Mouse (Mus musculus): ENCODE data around the gene Mmp2. TPM values are rescaled to one million over a fixed set of nuclear protein-coding genes. Genes with fewer than 3 reads are reported as not detected.
"Not testable (repeated sequence)": the region's sequence is repeated elsewhere in the genome, so short reads cannot be mapped to it uniquely, and the experiment has no call there.

Mmp2 gene
- 34.0 and 48.7 TPM in 2 replicates for polyA plus RNA-seq (2015; fragmentation: Nextera tagmentation; extraction: Ambion mirVana)

DNA sequence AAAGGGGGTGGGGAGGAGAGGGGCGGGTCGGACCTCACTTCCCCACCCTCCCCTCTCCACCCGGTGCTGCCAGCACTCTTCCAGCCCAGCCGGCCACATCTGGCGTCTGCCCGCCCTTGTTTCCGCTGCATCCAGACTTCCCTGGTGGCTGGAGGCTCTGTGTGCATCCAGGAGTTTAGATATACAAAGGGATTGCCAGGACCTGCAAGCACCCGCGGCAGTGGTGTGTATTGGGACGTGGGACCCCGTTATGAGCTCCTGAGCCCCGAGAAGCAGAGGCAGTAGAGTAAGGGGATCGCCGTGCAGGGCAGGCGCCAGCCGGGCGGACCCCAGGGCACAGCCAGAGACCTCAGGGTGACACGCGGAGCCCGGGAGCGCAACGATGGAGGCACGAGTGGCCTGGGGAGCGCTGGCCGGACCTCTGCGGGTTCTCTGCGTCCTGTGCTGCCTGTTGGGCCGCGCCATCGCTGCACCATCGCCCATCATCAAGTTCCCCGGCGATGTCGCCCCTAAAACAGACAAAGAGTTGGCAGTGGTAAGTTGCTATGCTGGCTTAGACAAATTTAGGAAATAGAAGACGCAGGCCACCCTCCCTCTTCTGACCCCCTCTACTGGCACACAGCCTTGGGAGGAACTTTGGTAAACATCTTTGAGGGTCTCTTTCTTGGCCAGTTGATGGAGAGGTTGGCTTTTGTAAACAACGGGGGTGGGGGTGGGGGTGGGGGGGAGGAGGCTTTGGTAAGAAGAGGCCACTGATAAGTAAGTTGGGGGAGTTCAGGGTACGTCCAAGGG is at the start of gene Mmp2:
Gene Mmp2, plus strand, starts transcription at position 49 of the 792 bp plus-strand sequence.
- Histone ChIP-seq H3K4me3 (replicated peaks) (peak within 1 kb of the TSS; percentile 47), H3K9ac (replicated peaks) (peak within 1 kb of the TSS; percentile 59), H3K36me3 (no peaks in the 10 kb centered on the region), H3K9me3 (replicated peaks) (no peaks in the 10 kb centered on the region), H3K4me1 (peaks cover 20% of the 10 kb centered on the region), H3K4me2 (peak within 1 kb of the TSS; percentile 88), H3K27ac (replicated peaks) (peak within 1 kb of the TSS; percentile 56), H3K27me3 (replicated peaks) (peaks cover 20% of the 10 kb centered on the region; the same call in 1 of the 2 replicates)
- WGBS: 2% methylated on average over 36 of the region's 37 CpGs
- ATAC-seq (ENCODE audit: low FRiP score): no peak

- peaks cover under 1% of the 10 kb centered on the region; the same call in 1 of the 2 replicates for H3K9me3 ChIP-seq (replicated peaks)
- H3K36me3 ChIP-seq: no peaks in the 10 kb centered on the region
Observed at GRCm38 (mm10) chr8:92780976-92781375, 46.1 kb upstream of the Mmp2 start.

DNA sequence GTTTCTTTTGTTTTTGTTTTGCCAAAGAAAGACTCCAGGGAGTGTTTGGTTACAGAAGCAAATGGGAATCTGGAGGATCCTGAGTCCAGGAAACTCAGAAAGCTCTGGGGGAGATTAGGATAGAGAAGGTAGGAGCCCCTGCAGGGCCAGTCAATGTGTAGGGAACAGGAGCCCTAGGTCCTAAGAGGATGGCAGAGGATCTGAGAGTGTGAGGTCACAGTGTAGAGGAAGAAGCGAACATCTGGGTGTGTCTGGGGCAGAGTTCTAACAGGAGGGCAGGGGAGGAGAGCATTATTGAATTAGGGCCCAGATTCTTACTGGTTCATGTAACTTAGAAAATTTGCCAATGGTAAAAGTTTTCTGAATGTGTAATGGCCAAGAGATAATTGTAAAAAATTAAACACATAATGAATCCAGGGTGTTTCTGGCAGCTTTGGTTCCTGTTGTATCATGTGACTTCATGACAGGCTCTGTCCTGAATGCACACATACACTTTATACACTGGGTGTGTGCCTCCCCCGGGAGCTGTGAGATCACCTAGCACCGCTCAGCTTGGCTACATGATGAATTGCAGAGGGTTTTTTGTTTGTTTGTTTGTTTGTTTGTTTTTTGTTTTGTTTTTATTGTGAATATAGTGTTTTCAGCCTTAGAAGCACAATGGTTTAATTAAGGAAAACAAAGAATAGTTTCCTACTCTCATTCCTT is 43.0 kb upstream of the Mmp2 start:
- no peaks in the 10 kb centered on the region; the same call in 1 of the 2 replicates for H3K27me3 ChIP-seq (replicated peaks)
- no peaks in the 10 kb centered on the region for H3K4me1 ChIP-seq
- H3K9ac ChIP-seq (replicated peaks): no peak overlapping the region
- 77% methylated on average over 3 of the region's 3 CpGs for WGBS
- H3K36me3 ChIP-seq: no peaks in the 10 kb centered on the region
- no peak overlapping the region for H3K27ac ChIP-seq (replicated peaks)
- no peak for ATAC-seq (ENCODE audit: low FRiP score)
- H3K4me2 ChIP-seq: no peak overlapping the region
- H3K9me3 ChIP-seq (replicated peaks): peaks cover 4% of the 10 kb centered on the region; the same call in 1 of the 2 replicates
- H3K4me3 ChIP-seq (replicated peaks): no peak overlapping the region

More at GRCm38 (mm10) chr8:92780976-92781375, 46.1 kb upstream of the Mmp2 start:
- Histone ChIP-seq H3K9ac (replicated peaks) (no peak overlapping the region), H3K27me3 (replicated peaks) (no peaks in the 10 kb centered on the region), H3K27ac (replicated peaks) (no peak overlapping the region), H3K4me1 (no peaks in the 10 kb centered on the region; the same call in 1 of the 2 replicates), H3K4me3 (replicated peaks) (no peak overlapping the region), H3K4me2 (no peak overlapping the region)
- 62% methylated on average over 3 of the region's 3 CpGs for WGBS
- no peak for ATAC-seq (ENCODE audit: low FRiP score)

GRCm38 (mm10) chr8:92790835-92791234 is 36.3 kb upstream of the Mmp2 start:
- no peak overlapping the region for H3K27ac ChIP-seq (replicated peaks)
- no peak overlapping the region for H3K9ac ChIP-seq (replicated peaks)
- 81% methylated on average over 3 of the region's 3 CpGs for WGBS
- ATAC-seq (ENCODE audit: low FRiP score): no peak
- no peaks in the 10 kb centered on the region for H3K4me1 ChIP-seq
- H3K4me3 ChIP-seq (replicated peaks): no peak overlapping the region
- no peak overlapping the region for H3K4me2 ChIP-seq
- no peaks in the 10 kb centered on the region for H3K36me3 ChIP-seq
- no peaks in the 10 kb centered on the region; the same call in 1 of the 2 replicates for H3K27me3 ChIP-seq (replicated peaks)
- H3K9me3 ChIP-seq (replicated peaks): peaks cover 4% of the 10 kb centered on the region; the same call in 1 of the 2 replicates

- H3K36me3 ChIP-seq; H3K4me1 ChIP-seq; H3K27me3 ChIP-seq (replicated peaks); ATAC-seq (ENCODE audit: low FRiP score); H3K9ac ChIP-seq (replicated peaks); H3K4me2 ChIP-seq; H3K27ac ChIP-seq (replicated peaks); H3K4me3 ChIP-seq (replicated peaks); H3K9me3 ChIP-seq (replicated peaks): not testable (repeated sequence)
- 84% methylated on average over 2 of the region's 2 CpGs for WGBS
Observed at GRCm38 (mm10) chr8:92791999-92792398, 35.1 kb upstream of the Mmp2 start.

GRCm38 (mm10) chr8:92793852-92794580 is 33.1 kb upstream of the Mmp2 start:
- Histone ChIP-seq H3K27me3 (replicated peaks) (no peaks in the 10 kb centered on the region; the same call in 1 of the 2 replicates), H3K27ac (replicated peaks) (no peak overlapping the region), H3K4me3 (replicated peaks) (no peak overlapping the region), H3K4me2 (no peak overlapping the region), H3K36me3 (no peaks in the 10 kb centered on the region), H3K9me3 (replicated peaks) (no peaks in the 10 kb centered on the region), H3K9ac (replicated peaks) (no peak overlapping the region), H3K4me1 (no peaks in the 10 kb centered on the region)
- no peak for ATAC-seq (ENCODE audit: low FRiP score)
- 85% methylated on average over 14 of the region's 14 CpGs for WGBS

GRCm38 (mm10) chr8:92797527-92797931 is 29.6 kb upstream of the Mmp2 start:
- Histone ChIP-seq H3K4me3 (replicated peaks) (no peak overlapping the region), H3K9ac (replicated peaks) (no peak overlapping the region), H3K36me3 (no peaks in the 10 kb centered on the region), H3K27me3 (replicated peaks) (0 out of 2 replicates have a peak, but pooled peaks cover 5% of the 10 kb centered on the region), H3K4me1 (no peaks in the 10 kb centered on the region), H3K4me2 (no peak overlapping the region), H3K27ac (replicated peaks) (no peak overlapping the region), H3K9me3 (replicated peaks) (no peaks in the 10 kb centered on the region)
- no peak for ATAC-seq (ENCODE audit: low FRiP score)
- 55% methylated on average over 7 of the region's 7 CpGs for WGBS

GRCm38 (mm10) chr8:92799406-92799805 is 27.7 kb upstream of the Mmp2 start:
- no peak overlapping the region for H3K9ac ChIP-seq (replicated peaks)
- ATAC-seq (ENCODE audit: low FRiP score): no peak
- no peak overlapping the region for H3K4me3 ChIP-seq (replicated peaks)
- H3K36me3 ChIP-seq: no peaks in the 10 kb centered on the region
- H3K27ac ChIP-seq (replicated peaks): no peak overlapping the region
- no peaks in the 10 kb centered on the region for H3K9me3 ChIP-seq (replicated peaks)
- no peak overlapping the region for H3K4me2 ChIP-seq
- H3K27me3 ChIP-seq (replicated peaks): 0 out of 2 replicates have a peak, but pooled peaks cover 5% of the 10 kb centered on the region
- H3K4me1 ChIP-seq: no peaks in the 10 kb centered on the region
- 92% methylated on average over 11 of the region's 11 CpGs for WGBS

GRCm38 (mm10) chr8:92801231-92801630 is 25.9 kb upstream of the Mmp2 start:
- Histone ChIP-seq H3K4me2 (no peak overlapping the region), H3K4me1 (no peaks in the 10 kb centered on the region), H3K9me3 (replicated peaks) (no peaks in the 10 kb centered on the region), H3K27me3 (replicated peaks) (0 out of 2 replicates have a peak, but pooled peaks cover 5% of the 10 kb centered on the region), H3K4me3 (replicated peaks) (no peak overlapping the region), H3K36me3 (no peaks in the 10 kb centered on the region), H3K9ac (replicated peaks) (no peak overlapping the region), H3K27ac (replicated peaks) (no peak overlapping the region)
- ATAC-seq (ENCODE audit: low FRiP score): no peak
- WGBS: 67% methylated on average over 8 of the region's 8 CpGs

DNA sequence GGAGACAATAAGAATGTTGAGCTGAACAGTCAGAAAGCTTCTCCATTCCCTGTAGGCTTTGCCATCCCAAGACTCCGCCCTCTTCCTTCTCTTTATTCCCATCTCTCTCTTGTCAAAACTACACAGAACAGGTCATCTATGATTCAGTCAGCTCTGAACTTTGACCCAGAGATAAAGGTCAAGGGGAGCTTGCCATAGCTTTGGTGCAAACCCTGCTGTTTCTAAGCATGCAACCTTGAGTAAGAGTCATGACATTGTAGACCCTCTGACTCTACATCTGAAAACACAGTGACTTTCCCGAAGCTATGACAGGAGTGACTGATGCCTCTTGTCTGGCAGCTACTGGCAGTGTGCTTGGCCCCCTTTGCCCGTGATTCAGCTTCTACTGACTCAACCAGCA is 24.5 kb upstream of the Mmp2 start:
- H3K27ac ChIP-seq (replicated peaks): no peak overlapping the region
- no peak overlapping the region for H3K4me3 ChIP-seq (replicated peaks)
- 0 out of 2 replicates have a peak, but pooled peaks cover 5% of the 10 kb centered on the region for H3K27me3 ChIP-seq (replicated peaks)
- no peak for ATAC-seq (ENCODE audit: low FRiP score)
- H3K4me2 ChIP-seq: no peak overlapping the region
- H3K36me3 ChIP-seq: no peaks in the 10 kb centered on the region
- 89% methylated on average over 3 of the region's 3 CpGs for WGBS
- no peaks in the 10 kb centered on the region for H3K4me1 ChIP-seq
- no peak overlapping the region for H3K9ac ChIP-seq (replicated peaks)
- no peaks in the 10 kb centered on the region for H3K9me3 ChIP-seq (replicated peaks)

DNA sequence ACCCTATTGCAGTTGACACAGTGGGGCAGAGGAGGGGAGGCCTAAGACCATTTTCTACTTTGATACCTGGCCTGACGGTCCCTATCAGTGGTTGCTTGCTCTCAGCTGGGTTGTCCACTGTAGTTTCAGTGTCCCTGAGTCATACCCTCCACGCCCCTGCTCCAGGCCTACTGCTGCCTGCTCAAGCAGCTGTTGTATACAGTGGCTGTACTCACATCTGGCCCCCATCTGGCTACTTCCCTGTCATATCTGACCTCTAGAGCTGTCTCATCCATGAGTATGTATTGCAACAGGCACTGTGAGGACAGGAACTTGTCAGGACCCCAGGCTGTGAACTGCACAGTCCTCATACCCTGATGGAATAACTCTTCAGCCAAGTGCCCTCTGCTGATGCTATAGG is 14.3 kb upstream of the Mmp2 start:
- Histone ChIP-seq H3K4me1 (no peaks in the 10 kb centered on the region), H3K9me3 (replicated peaks) (no peaks in the 10 kb centered on the region), H3K4me3 (replicated peaks) (no peak overlapping the region), H3K27me3 (replicated peaks) (0 out of 2 replicates have a peak, but pooled peaks cover 12% of the 10 kb centered on the region), H3K9ac (replicated peaks) (no peak overlapping the region), H3K27ac (replicated peaks) (no peak overlapping the region), H3K36me3 (no peaks in the 10 kb centered on the region), H3K4me2 (no peak overlapping the region)
- WGBS: 90% methylated on average over 2 of the region's 2 CpGs
- ATAC-seq (ENCODE audit: low FRiP score): no peak
